10 mouse cellular contexts compared by ENCODE assay signal in the genomic region with DNA sequence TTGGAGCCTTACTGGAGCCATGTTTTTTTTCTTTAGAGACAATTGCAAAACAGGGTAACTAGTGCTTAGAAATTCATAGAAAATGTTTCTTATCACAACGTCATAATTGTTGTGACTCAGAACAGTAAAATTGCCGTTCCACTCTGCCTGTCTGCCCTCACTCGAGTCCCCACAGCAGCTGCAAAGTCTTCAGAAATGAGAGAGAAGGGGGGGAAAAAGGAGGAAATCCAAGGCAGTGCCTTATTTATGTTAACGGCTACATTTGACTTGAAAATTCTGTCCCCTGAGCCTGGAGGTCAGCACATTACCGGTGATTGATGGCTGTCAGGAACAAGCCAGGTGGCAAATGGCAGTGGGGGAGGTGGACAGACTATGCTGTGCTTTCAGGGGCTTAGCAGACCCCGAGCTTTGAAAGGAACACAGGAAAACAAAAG.
DNase-seq lines count a peak whose midpoint lies in the region; ATAC-seq and TF ChIP-seq lines count a peak whose summit lies in the region.
"Had no signal": no experiment of that assay in that cellular context is flagged by ENCODE, and none has a peak within 500 bp of the region (broad histone marks: within the 10 kb centered on the region; RNA-seq: fewer than 3 reads in every experiment).

No protein-coding gene starts in this region.

- no peak for TF ChIP-seq CTCF in lung, adult 2 months (IDR thresholded peaks at IDR 0.05; ENCODE audit: insufficient read depth, low read length)
- no peak for TF ChIP-seq CTCF in embryonic fibroblast, embryonic 13.5 days (IDR thresholded peaks at IDR 0.05; ENCODE audit: borderline replicate concordance, insufficient read depth, low read length)
- TF ChIP-seq CTCF in cerebellum, adult 2 months (IDR thresholded peaks at IDR 0.05; ENCODE audit: borderline replicate concordance, insufficient read depth, low read depth, low read length), result no peak

- H3K4me2 ChIP-seq in lung, embryonic 16.5 days (ENCODE audit: low read depth, low read length), result no peak overlapping the region
- H3K4me2 ChIP-seq in intestine, embryonic 14.5 days (ENCODE audit: low read length), result no peak overlapping the region

- H3K27ac ChIP-seq in lung, embryonic 16.5 days (ENCODE audit: low read length), result 0 out of 2 replicates have a peak overlapping the region, but pooled peaks have one; percentile 7
- H3K27ac ChIP-seq in embryonic fibroblast, embryonic 13.5 days (ENCODE audit: insufficient read depth, low read length), result peak overlapping the region; percentile 41; the same call in 1 of the 2 replicates
- H3K27ac ChIP-seq in intestine, embryonic 14.5 days (ENCODE audit: low read depth), result peak overlapping the region; percentile 20
- H3K27ac ChIP-seq in cerebellum, adult 2 months (ENCODE audit: insufficient read depth, low read length), result no peak overlapping the region

- no peaks in the 10 kb centered on the region for H3K9me3 ChIP-seq in lung, embryonic 16.5 days (ENCODE audit: control insufficient read depth, low read length)
- H3K9me3 ChIP-seq in intestine, embryonic 14.5 days (ENCODE audit: control insufficient read depth, low read length), result no peaks in the 10 kb centered on the region

- 12% methylated on average over 6 of the region's 6 CpGs for WGBS in lung, embryonic 16.5 days
- WGBS in lung, adult 2 months, result 36% methylated on average over 6 of the region's 6 CpGs
- WGBS in intestine, embryonic 14.5 days, result 6% methylated on average over 6 of the region's 6 CpGs
- WGBS in cerebellum, adult 2 months, result 60% methylated on average over 6 of the region's 6 CpGs

- no peaks in the 10 kb centered on the region for H3K27me3 ChIP-seq in lung, embryonic 16.5 days (ENCODE audit: control insufficient read depth, insufficient read depth, low read depth, low read length)
- no peaks in the 10 kb centered on the region for H3K27me3 ChIP-seq in intestine, embryonic 14.5 days (replicated peaks; ENCODE audit: control insufficient read depth, insufficient read depth, low read length)
- no peaks in the 10 kb centered on the region for H3K27me3 ChIP-seq in splenic B cell, adult 2 months (ENCODE audit: control insufficient read depth, insufficient read depth, low read length, poor library complexity, severe bottlenecking)
- H3K27me3 ChIP-seq in cerebellum, adult 2 months (ENCODE audit: control insufficient read depth, insufficient read depth, low read length), result no peaks in the 10 kb centered on the region

- no peaks in the 10 kb centered on the region for H3K36me3 ChIP-seq in lung, embryonic 16.5 days (ENCODE audit: control insufficient read depth, insufficient read depth, low read length)
- peaks cover 5% of the 10 kb centered on the region; the same call in 1 of the 2 replicates for H3K36me3 ChIP-seq in intestine, embryonic 14.5 days (ENCODE audit: control insufficient read depth, insufficient read depth, low read length)
- no peaks in the 10 kb centered on the region for H3K36me3 ChIP-seq in splenic B cell, adult 2 months (ENCODE audit: control insufficient read depth, insufficient read depth, low read length, poor library complexity, severe bottlenecking)

- H3K4me1 ChIP-seq in lung, embryonic 16.5 days (replicated peaks; ENCODE audit: control insufficient read depth, insufficient read depth, low read length), result peaks cover 30% of the 10 kb centered on the region
- peaks cover 5% of the 10 kb centered on the region for H3K4me1 ChIP-seq in lung, adult 2 months (ENCODE audit: control insufficient read depth, insufficient read depth, low read length)
- peaks cover 23% of the 10 kb centered on the region for H3K4me1 ChIP-seq in embryonic fibroblast, embryonic 13.5 days (ENCODE audit: control insufficient read depth, insufficient read depth, low read length)
- peaks cover 74% of the 10 kb centered on the region for H3K4me1 ChIP-seq in intestine, embryonic 14.5 days (replicated peaks; ENCODE audit: control insufficient read depth, insufficient read depth, low read length)
- peaks cover 58% of the 10 kb centered on the region for H3K4me1 ChIP-seq in cerebellum, adult 2 months (ENCODE audit: control insufficient read depth, insufficient read depth, low read length)

- no peak overlapping the region for H3K4me3 ChIP-seq in lung, embryonic 16.5 days (ENCODE audit: low read length)
- H3K4me3 ChIP-seq in lung, adult 2 months (replicated peaks; ENCODE audit: extremely low read depth, low read depth, low read length), result no peak overlapping the region
- H3K4me3 ChIP-seq in embryonic fibroblast, embryonic 13.5 days (ENCODE audit: insufficient read depth, low read length), result no peak overlapping the region
- no peak overlapping the region for H3K4me3 ChIP-seq in intestine, embryonic 14.5 days (ENCODE audit: low read depth, low read length)
- H3K4me3 ChIP-seq in cerebellum, adult 2 months (replicated peaks; ENCODE audit: insufficient read depth, low read depth, low read length), result no peak overlapping the region

- TF ChIP-seq POLR2A in lung, adult 2 months (IDR thresholded peaks at IDR 0.05; ENCODE audit: borderline replicate concordance, extremely low read depth, low read depth, low read length), result no peak
- TF ChIP-seq POLR2A in embryonic fibroblast, embryonic 13.5 days (IDR thresholded peaks at IDR 0.05; ENCODE audit: low read depth, low read length), result no peak
- no peak for TF ChIP-seq POLR2A in cerebellum, adult 2 months (IDR thresholded peaks at IDR 0.05; ENCODE audit: borderline replicate concordance, insufficient read depth, low read length)

- no peak overlapping the region for H3K9ac ChIP-seq in lung, embryonic 16.5 days (ENCODE audit: low read length)
- no peak overlapping the region for H3K9ac ChIP-seq in intestine, embryonic 14.5 days (ENCODE audit: low read length)

- no peak for DNase-seq in lung, adult 2 months
- no peak for DNase-seq in intestine, embryonic 14.5 days (ENCODE audit: low spot score)
- DNase-seq in splenic B cell, adult 2 months (ENCODE audit: low read depth, low spot score), result peak; percentile 6
- DNase-seq in frontal cortex, postnatal 36 days (ENCODE audit: low spot score in 2 of 2), result no peak
- DNase-seq in cerebellum, adult 2 months, result no peak
- no peak for DNase-seq in layer of hippocampus, postnatal 36 days
- DNase-seq: gastrocnemius, postnatal 36 days; lung, adult 18-20 months had no signal

- no peak for ATAC-seq in lung, embryonic 16.5 days (ENCODE audit: low read depth)
- no peak for ATAC-seq in intestine, embryonic 14.5 days (replicated peaks; ENCODE audit: low FRiP score, low TSS enrichment, low read depth)
